Mouse (Mus musculus) thymus, postnatal 36 days (tissue): Measurements from ENCODE around the gene Atg4c.

Experiments used
- DNase-seq, 2 experiments: peaks; one replicate each; pipeline ENCODE4 v3.0.0; 2022; ENCODE audit warnings: mixed read lengths in 2 of 2

Atg4c gene

GRCm38 (mm10) chr4:99186412-99187125, 7.2 kb upstream of the Atg4c start:
- no peak for DNase-seq

GRCm38 (mm10) chr4:99192640-99193039, 1.1 kb upstream of the Atg4c start:
- DNase-seq: no peak

- DNase-seq: no peak
These were observed 520 bp upstream of the Atg4c start for GRCm38 (mm10) chr4:99193214-99193613.

- no peak for DNase-seq
These were observed 1.1 kb downstream of the Atg4c start for GRCm38 (mm10) chr4:99194826-99195225.

- DNase-seq: no peak
These were observed 5.0 kb downstream of the Atg4c start for GRCm38 (mm10) chr4:99198721-99199120.

GRCm38 (mm10) chr4:99199757-99200251, 6.1 kb downstream of the Atg4c start:
- DNase-seq: no peak

GRCm38 (mm10) chr4:99200383-99201136, 6.8 kb downstream of the Atg4c start:
- DNase-seq: no peak

GRCm38 (mm10) chr4:99205773-99206172, 12.0 kb downstream of the Atg4c start:
- DNase-seq: no peak

GRCm38 (mm10) chr4:99206356-99206755, 12.6 kb downstream of the Atg4c start:
- DNase-seq: no peak

- DNase-seq: no peak
These were observed 16.4 kb downstream of the Atg4c start for GRCm38 (mm10) chr4:99210087-99210486.

GRCm38 (mm10) chr4:99211606-99212005, 17.9 kb downstream of the Atg4c start:
- DNase-seq: no peak

GRCm38 (mm10) chr4:99213123-99213522, 19.4 kb downstream of the Atg4c start:
- DNase-seq: no peak

GRCm38 (mm10) chr4:99222221-99222620, 28.5 kb downstream of the Atg4c start:
- DNase-seq: no peak

GRCm38 (mm10) chr4:99224790-99225189, 31.1 kb downstream of the Atg4c start:
- no peak for DNase-seq

GRCm38 (mm10) chr4:99227226-99227625, 33.5 kb downstream of the Atg4c start:
- DNase-seq: no peak

- no peak for DNase-seq
These were observed 35.6 kb downstream of the Atg4c start for GRCm38 (mm10) chr4:99229371-99229770.

- no peak for DNase-seq
These were observed 41.6 kb downstream of the Atg4c start for GRCm38 (mm10) chr4:99235203-99235856.

- DNase-seq: no peak
These were observed 44.6 kb downstream of the Atg4c start for GRCm38 (mm10) chr4:99238305-99238704.

- DNase-seq: no peak
These were observed 47.9 kb downstream of the Atg4c start for GRCm38 (mm10) chr4:99241674-99242073.

- no peak for DNase-seq
These were observed 55.6 kb downstream of the Atg4c start for GRCm38 (mm10) chr4:99249358-99249757.

GRCm38 (mm10) chr4:99249826-99250225, 56.1 kb downstream of the Atg4c start:
- no peak for DNase-seq

GRCm38 (mm10) chr4:99252957-99253356, 59.2 kb downstream of the Atg4c start:
- no peak for DNase-seq

- DNase-seq: no peak
These were observed 69.5 kb downstream of the Atg4c start for GRCm38 (mm10) chr4:99263191-99263590.

- no peak for DNase-seq
These were observed 69.9 kb downstream of the Atg4c start for GRCm38 (mm10) chr4:99263663-99264062.
